Mouse (Mus musculus): ENCODE results near the gene Stkld1. TPM values are rescaled to one million over a fixed set of nuclear protein-coding genes. Genes with fewer than 3 reads are reported as not detected.
A peak's percentile ranks its signal among the peaks of the same experiment; 100 is the strongest.

The Stkld1 gene
- polyA plus RNA-seq, 1 experiment from 2014 or later = not detected

DNA sequence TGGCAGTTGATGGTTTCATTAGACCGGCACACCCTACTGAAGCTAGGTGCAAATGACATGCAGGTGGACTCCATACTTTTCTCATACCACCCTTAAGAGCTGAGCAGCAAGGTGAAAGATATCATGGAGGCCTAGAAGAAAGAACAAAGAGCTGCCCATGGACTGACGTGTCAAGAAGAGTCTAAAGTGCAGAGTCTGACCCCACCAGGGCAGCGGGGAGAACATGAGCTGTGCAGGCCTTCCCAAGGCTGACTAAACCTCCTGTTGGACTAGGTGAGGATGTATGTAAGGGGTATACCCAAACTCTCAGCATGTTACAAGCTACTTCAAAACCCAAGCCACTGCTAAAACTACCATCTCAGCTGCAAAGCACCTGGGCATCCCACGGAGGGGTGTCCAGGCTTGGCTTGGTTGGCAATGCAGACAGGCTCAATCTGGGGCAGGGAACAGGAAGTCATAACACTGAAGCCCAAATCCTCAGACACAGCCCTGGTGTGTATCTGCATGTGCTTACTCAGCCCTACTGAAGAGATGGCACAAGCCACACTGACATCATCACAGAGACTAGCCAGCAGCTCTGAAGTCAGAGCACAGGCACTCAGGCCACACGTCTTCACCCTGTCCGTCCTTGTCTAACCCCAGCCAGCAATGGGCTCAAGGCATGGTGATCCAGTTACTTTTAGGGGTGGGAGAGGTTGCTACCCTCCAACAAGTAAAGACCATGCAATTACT, 5.9 kb upstream of the Stkld1 start:
- H3K36me3 ChIP-seq (ENCODE audit: control insufficient read depth, insufficient read depth, low read length) = 0 out of 2 replicates have a peak, but pooled peaks cover 6% of the 10 kb centered on the region
- no peaks in the 10 kb centered on the region for H3K27me3 ChIP-seq (ENCODE audit: control insufficient read depth, insufficient read depth, low read length)
- no peaks in the 10 kb centered on the region for H3K9me3 ChIP-seq (ENCODE audit: control insufficient read depth, low read length)
- ATAC-seq (ENCODE audit: low FRiP score) (no peak), DNase-seq (ENCODE audit: low spot score) (no peak)
- no peaks in the 10 kb centered on the region for H3K4me1 ChIP-seq (replicated peaks; ENCODE audit: control insufficient read depth, insufficient read depth, low read length)
- H3K27ac ChIP-seq (ENCODE audit: low read depth, low read length) = no peak overlapping the region
- H3K4me2 ChIP-seq (replicated peaks; ENCODE audit: low read depth, low read length) = no peak overlapping the region
- H3K9ac ChIP-seq (ENCODE audit: low read depth, low read length) = no peak overlapping the region
- no peak overlapping the region for H3K4me3 ChIP-seq (ENCODE audit: low read depth, low read length)
- WGBS = 93% methylated on average over 6 of the region's 6 CpGs

GRCm38 (mm10) chr2:26930390-26930789, 3.5 kb upstream of the Stkld1 start:
- WGBS = 41% methylated on average over 1 of the region's 1 CpGs
- Histone ChIP-seq H3K9ac (ENCODE audit: low read depth, low read length) (no peak overlapping the region), H3K4me1 (replicated peaks; ENCODE audit: control insufficient read depth, insufficient read depth, low read length) (no peaks in the 10 kb centered on the region), H3K4me2 (replicated peaks; ENCODE audit: low read depth, low read length) (no peak overlapping the region), H3K27me3 (ENCODE audit: control insufficient read depth, insufficient read depth, low read length) (no peaks in the 10 kb centered on the region), H3K36me3 (ENCODE audit: control insufficient read depth, insufficient read depth, low read length) (0 out of 2 replicates have a peak, but pooled peaks cover 2% of the 10 kb centered on the region), H3K4me3 (ENCODE audit: low read depth, low read length) (no peak overlapping the region), H3K27ac (ENCODE audit: low read depth, low read length) (no peak overlapping the region), H3K9me3 (ENCODE audit: control insufficient read depth, low read length) (no peaks in the 10 kb centered on the region)
- DNase-seq (ENCODE audit: low spot score) (peak; percentile 66), ATAC-seq (ENCODE audit: low FRiP score) (no peak)

DNA sequence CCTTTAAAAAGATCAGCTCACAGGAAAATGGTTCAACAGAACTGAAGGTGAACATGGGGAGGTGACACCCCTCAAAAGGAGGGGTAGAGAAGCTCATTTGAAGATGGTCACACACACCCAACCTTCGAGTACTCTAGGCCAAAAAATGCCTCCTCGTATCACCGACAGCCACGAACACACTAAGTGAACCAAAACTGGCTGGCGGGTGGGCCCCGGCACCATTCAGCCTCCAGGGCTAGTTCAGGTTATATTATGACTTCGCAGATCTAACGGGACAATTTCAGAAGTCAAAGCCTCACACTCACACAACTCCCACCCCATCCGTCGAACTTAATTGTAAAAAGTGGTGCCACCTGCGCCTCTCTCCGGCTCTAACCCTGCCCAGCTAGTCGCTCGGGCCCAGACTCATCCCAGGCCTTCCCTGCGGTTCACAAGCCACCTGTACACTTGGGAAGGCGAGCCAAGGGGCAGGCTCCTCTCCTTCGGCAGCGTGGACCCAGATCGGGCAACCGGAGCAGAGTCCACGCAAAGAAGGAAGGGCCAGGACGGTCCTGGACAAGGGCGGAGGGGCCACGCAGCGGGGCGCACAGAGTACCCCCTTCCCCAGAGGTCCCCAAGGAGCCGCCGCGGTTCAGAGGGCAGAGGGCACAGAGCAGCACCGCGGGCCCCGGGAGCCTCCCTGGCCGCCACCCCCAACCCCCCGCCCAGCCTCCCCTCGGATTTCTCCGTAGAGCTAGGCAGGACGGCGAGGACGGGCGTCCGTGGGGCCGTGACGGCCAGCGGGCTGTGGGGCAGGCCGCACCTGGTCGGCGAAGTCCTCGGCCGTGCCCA, 1.2 kb upstream of the Stkld1 start:
- DNase-seq (ENCODE audit: low spot score) (peak; percentile 53), ATAC-seq (ENCODE audit: low FRiP score) (no peak; the same call in 1 of the 2 replicates)
- Histone ChIP-seq H3K36me3 (ENCODE audit: control insufficient read depth, insufficient read depth, low read length) (0 out of 2 replicates have a peak, but pooled peaks cover 2% of the 10 kb centered on the region), H3K9ac (ENCODE audit: low read depth, low read length) (peak overlapping the region; percentile 96), H3K27ac (ENCODE audit: low read depth, low read length) (peak overlapping the region; percentile 66), H3K4me1 (replicated peaks; ENCODE audit: control insufficient read depth, insufficient read depth, low read length) (no peaks in the 10 kb centered on the region), H3K9me3 (ENCODE audit: control insufficient read depth, low read length) (no peaks in the 10 kb centered on the region), H3K4me2 (replicated peaks; ENCODE audit: low read depth, low read length) (peak overlapping the region; percentile 82), H3K4me3 (ENCODE audit: low read depth, low read length) (peak overlapping the region; percentile 98), H3K27me3 (ENCODE audit: control insufficient read depth, insufficient read depth, low read length) (no peaks in the 10 kb centered on the region)
- WGBS = 4% methylated on average over 36 of the region's 49 CpGs

GRCm38 (mm10) chr2:26935286-26935685, 1.4 kb downstream of the Stkld1 start:
- H3K4me3 ChIP-seq (ENCODE audit: low read depth, low read length) = no peak overlapping the region
- no peak overlapping the region for H3K4me2 ChIP-seq (replicated peaks; ENCODE audit: low read depth, low read length)
- WGBS = 93% methylated on average over 2 of the region's 2 CpGs
- no peak overlapping the region for H3K9ac ChIP-seq (ENCODE audit: low read depth, low read length)
- no peak for DNase-seq (ENCODE audit: low spot score)
- H3K4me1 ChIP-seq (replicated peaks; ENCODE audit: control insufficient read depth, insufficient read depth, low read length) = no peaks in the 10 kb centered on the region
- H3K36me3 ChIP-seq (ENCODE audit: control insufficient read depth, insufficient read depth, low read length) = no peaks in the 10 kb centered on the region
- no peaks in the 10 kb centered on the region for H3K9me3 ChIP-seq (ENCODE audit: control insufficient read depth, low read length)
- no peaks in the 10 kb centered on the region for H3K27me3 ChIP-seq (ENCODE audit: control insufficient read depth, insufficient read depth, low read length)
- no peak overlapping the region for H3K27ac ChIP-seq (ENCODE audit: low read depth, low read length)
- ATAC-seq (ENCODE audit: low FRiP score) = no peak

DNA sequence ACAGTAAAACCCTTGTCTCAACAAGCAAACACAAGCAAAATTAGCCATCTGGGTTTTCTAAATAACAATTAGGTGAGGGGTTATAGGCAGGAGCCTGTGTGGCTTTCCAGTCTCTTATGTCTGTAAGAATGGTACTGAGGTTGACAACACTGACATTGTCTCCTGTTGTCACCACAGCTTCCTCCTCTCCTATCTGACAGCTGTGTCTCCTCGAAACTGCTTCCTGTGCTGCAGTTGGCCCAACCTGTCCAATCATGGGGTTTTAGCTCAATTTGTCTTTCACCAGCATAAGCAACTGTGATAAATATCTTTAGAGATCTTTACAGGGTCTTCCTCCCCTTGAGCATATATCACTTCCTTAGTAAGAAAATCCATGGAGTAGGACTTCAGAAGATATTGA, 2.6 kb downstream of the Stkld1 start:
- WGBS = 62% methylated on average over 1 of the region's 1 CpGs
- Histone ChIP-seq H3K9me3 (ENCODE audit: control insufficient read depth, low read length) (no peaks in the 10 kb centered on the region), H3K9ac (ENCODE audit: low read depth, low read length) (no peak overlapping the region), H3K4me2 (replicated peaks; ENCODE audit: low read depth, low read length) (no peak overlapping the region), H3K4me1 (replicated peaks; ENCODE audit: control insufficient read depth, insufficient read depth, low read length) (no peaks in the 10 kb centered on the region), H3K36me3 (ENCODE audit: control insufficient read depth, insufficient read depth, low read length) (no peaks in the 10 kb centered on the region), H3K27ac (ENCODE audit: low read depth, low read length) (no peak overlapping the region), H3K4me3 (ENCODE audit: low read depth, low read length) (no peak overlapping the region), H3K27me3 (ENCODE audit: control insufficient read depth, insufficient read depth, low read length) (no peaks in the 10 kb centered on the region)
- no peak for DNase-seq (ENCODE audit: low spot score)
- ATAC-seq (ENCODE audit: low FRiP score) = no peak

- Histone ChIP-seq H3K27me3 (ENCODE audit: control insufficient read depth, insufficient read depth, low read length) (no peaks in the 10 kb centered on the region), H3K9me3 (ENCODE audit: control insufficient read depth, low read length) (no peaks in the 10 kb centered on the region), H3K36me3 (ENCODE audit: control insufficient read depth, insufficient read depth, low read length) (no peaks in the 10 kb centered on the region), H3K9ac (ENCODE audit: low read depth, low read length) (no peak overlapping the region), H3K4me2 (replicated peaks; ENCODE audit: low read depth, low read length) (no peak overlapping the region), H3K4me3 (ENCODE audit: low read depth, low read length) (no peak overlapping the region), H3K4me1 (replicated peaks; ENCODE audit: control insufficient read depth, insufficient read depth, low read length) (no peaks in the 10 kb centered on the region), H3K27ac (ENCODE audit: low read depth, low read length) (no peak overlapping the region)
- WGBS = 45% methylated on average over 5 of the region's 5 CpGs
- no peak for DNase-seq (ENCODE audit: low spot score)
- ATAC-seq (ENCODE audit: low FRiP score) = no peak
Observed at GRCm38 (mm10) chr2:26941539-26941938, 7.7 kb downstream of the Stkld1 start.

DNA sequence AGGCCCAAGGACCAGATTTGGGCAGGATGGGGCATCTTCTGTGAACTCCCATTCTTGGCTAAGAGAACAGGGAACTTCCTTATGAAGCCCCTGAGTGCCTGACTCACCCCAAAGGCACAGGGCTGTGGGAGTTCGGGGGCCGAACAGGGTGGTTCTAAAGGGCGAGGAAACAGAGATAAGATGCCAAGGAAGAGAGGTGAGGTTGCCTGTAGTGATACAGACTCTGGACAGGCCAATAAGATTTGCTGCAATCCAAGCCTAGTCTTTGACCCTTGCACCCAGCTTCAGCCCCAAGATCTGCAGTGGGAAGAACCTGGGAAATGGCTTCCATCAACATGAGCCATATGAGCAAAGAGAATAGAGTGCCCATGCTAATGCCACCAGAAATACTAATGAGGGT, 9.4 kb downstream of the Stkld1 start:
- ATAC-seq (ENCODE audit: low FRiP score) (no peak), DNase-seq (ENCODE audit: low spot score) (no peak)
- Histone ChIP-seq H3K9me3 (ENCODE audit: control insufficient read depth, low read length) (no peaks in the 10 kb centered on the region), H3K9ac (ENCODE audit: low read depth, low read length) (no peak overlapping the region), H3K4me1 (replicated peaks; ENCODE audit: control insufficient read depth, insufficient read depth, low read length) (no peaks in the 10 kb centered on the region), H3K4me2 (replicated peaks; ENCODE audit: low read depth, low read length) (no peak overlapping the region), H3K4me3 (ENCODE audit: low read depth, low read length) (no peak overlapping the region), H3K27me3 (ENCODE audit: control insufficient read depth, insufficient read depth, low read length) (no peaks in the 10 kb centered on the region), H3K36me3 (ENCODE audit: control insufficient read depth, insufficient read depth, low read length) (no peaks in the 10 kb centered on the region), H3K27ac (ENCODE audit: low read depth, low read length) (no peak overlapping the region)
- WGBS = 84% methylated on average over 3 of the region's 3 CpGs

DNA sequence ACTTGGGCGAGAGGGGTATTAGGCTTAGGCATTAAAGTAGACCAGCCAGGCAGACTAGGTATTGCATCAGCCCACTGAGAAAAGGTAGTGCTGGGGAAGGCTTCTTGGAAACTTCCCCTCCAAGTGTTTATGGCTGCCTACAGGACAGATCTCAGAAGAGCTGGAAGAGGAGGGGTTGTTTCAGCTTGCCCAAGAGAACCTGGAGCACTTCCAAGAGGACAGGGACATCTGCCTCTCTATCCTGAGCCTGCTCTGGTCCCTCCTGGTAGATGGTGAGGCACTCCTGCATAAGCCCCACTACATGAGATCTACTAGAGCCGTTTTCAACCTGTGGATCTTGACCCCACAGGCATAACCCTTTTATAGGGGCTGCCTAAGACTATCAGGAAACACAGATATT, 16.6 kb downstream of the Stkld1 start:
- H3K4me2 ChIP-seq (replicated peaks; ENCODE audit: low read depth, low read length) = no peak overlapping the region
- no peak overlapping the region for H3K4me3 ChIP-seq (ENCODE audit: low read depth, low read length)
- H3K9ac ChIP-seq (ENCODE audit: low read depth, low read length) = no peak overlapping the region
- ATAC-seq (ENCODE audit: low FRiP score) (no peak), DNase-seq (ENCODE audit: low spot score) (no peak)
- no peaks in the 10 kb centered on the region for H3K9me3 ChIP-seq (ENCODE audit: control insufficient read depth, low read length)
- H3K27ac ChIP-seq (ENCODE audit: low read depth, low read length) = no peak overlapping the region
- H3K27me3 ChIP-seq (ENCODE audit: control insufficient read depth, insufficient read depth, low read length) = no peaks in the 10 kb centered on the region
- H3K36me3 ChIP-seq (ENCODE audit: control insufficient read depth, insufficient read depth, low read length) = peaks cover 2% of the 10 kb centered on the region
- 94% methylated on average over 2 of the region's 2 CpGs for WGBS
- H3K4me1 ChIP-seq (replicated peaks; ENCODE audit: control insufficient read depth, insufficient read depth, low read length) = no peaks in the 10 kb centered on the region
